Mouse (Mus musculus) olfactory bulb, adult 2 months (tissue): Measurements from ENCODE around the gene Fam168a.
A peak's percentile ranks its signal among the peaks of the same experiment; 100 is the strongest.

Experiments
- CTCF ChIP-seq: fragments of 200-500 bp; IDR thresholded peaks from 2 replicates; pipeline ENCODE4 v1.5.1; 2012; ENCODE audit warnings: low read depth, mild to moderate bottlenecking, low read length, moderate library complexity; ENCODE audit not compliant: insufficient read depth
- POLR2A ChIP-seq: fragments of 200-500 bp; IDR thresholded peaks from 2 replicates; pipeline ENCODE4 v1.6.1; 2012; ENCODE audit warnings: mild to moderate bottlenecking, low read depth, low read length, moderate library complexity; ENCODE audit not compliant: insufficient read depth

DNA sequence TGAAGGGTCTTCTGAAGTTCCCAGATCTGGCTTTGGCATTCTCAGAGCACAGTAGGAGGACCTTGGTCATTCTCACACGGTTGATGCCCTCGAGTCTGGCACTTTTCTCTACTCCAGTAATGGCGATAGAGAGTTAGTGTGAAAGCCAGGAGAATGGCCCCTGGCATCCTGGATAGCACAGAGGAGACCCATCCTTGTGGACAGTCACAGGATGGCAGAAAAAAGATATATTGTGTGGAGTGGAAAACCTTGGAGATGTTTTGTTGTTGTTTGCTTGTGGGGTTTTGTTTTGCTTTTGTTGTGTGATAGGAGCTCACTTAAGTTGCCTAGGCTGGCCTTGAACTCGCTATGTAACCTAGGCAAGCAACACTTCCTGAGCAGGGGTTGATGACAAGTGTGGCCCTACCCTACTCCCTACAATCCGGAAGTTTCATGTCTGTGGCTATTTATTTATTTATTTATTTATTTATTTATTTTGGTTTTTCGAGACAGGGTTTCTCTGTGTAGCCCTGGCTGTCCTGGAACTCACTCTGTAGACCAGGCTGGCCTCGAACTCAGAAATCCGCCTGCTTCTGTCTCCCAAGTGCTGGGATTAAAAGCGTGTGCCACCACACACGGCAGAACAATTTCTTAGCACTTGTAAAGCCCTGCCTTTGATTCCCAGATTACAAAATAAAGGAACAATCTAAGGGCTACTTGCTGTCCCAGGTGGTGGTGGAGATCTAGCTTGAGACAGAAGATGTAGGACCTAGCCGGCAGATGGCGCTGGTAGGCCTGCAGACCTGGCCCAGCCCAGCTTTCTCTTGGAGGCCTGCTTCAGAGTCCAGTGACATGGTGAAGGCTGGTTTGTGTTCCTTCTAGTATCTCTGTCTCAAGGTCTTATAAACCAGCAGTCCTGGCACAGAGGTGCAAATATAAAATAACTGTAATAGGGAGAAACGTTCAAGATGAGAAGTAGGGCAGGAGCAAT lies 21.1 kb upstream of the Fam168a start:
- TF ChIP-seq CTCF (peak; percentile 67), POLR2A (no peak)
